Mouse (Mus musculus) cerebellum, postnatal 14 days (tissue): ENCODE measurements at regions not wholly inside any gene's neighbourhood (a gene's known extent, or its start where the extent isn't known, plus 50 kb on each side); places are given as distances from the start of the nearest gene placed in this dataset.

Source experiments
- DNase-seq, 2 experiments: peaks; one replicate each; pipeline ENCODE4 v3.0.0; 2021; ENCODE audit warnings: mixed read lengths in 2 of 2

- DNase-seq = no peak
These were observed 194.7 kb upstream of the Map3k1 start for GRCm38 (mm10) chr13:112003445-112003844.

- no peak for DNase-seq
These were observed 195.3 kb upstream of the Map3k1 start for GRCm38 (mm10) chr13:112004126-112004525.

GRCm38 (mm10) chr13:112005421-112005820 lies 196.6 kb upstream of the Map3k1 start:
- DNase-seq = no peak

- DNase-seq = no peak
These were observed 200.0 kb upstream of the Map3k1 start for GRCm38 (mm10) chr13:112008806-112009205.

- no peak for DNase-seq
These were observed 200.5 kb upstream of the Map3k1 start for GRCm38 (mm10) chr13:112009288-112009687.

- DNase-seq = no peak
These were observed 201.7 kb upstream of the Map3k1 start for GRCm38 (mm10) chr13:112010464-112010863.

GRCm38 (mm10) chr13:112012640-112013039 lies 203.8 kb upstream of the Map3k1 start:
- DNase-seq = no peak

- DNase-seq = peak; percentile 30 to 38
These were observed 206.3 kb upstream of the Map3k1 start for GRCm38 (mm10) chr13:112015083-112015482.

- DNase-seq = no peak
These were observed 207.5 kb upstream of the Map3k1 start for GRCm38 (mm10) chr13:112016280-112016679.

- peak in 1 of 2 experiments; percentile 1 for DNase-seq
These were observed 209.9 kb upstream of the Map3k1 start for GRCm38 (mm10) chr13:112018497-112019281.

GRCm38 (mm10) chr13:112019575-112019974 lies 210.8 kb upstream of the Map3k1 start:
- peak in 1 of 2 experiments; percentile 0 for DNase-seq

- peak in 1 of 2 experiments; percentile 26 for DNase-seq
These were observed 214.4 kb upstream of the Map3k1 start for GRCm38 (mm10) chr13:112023171-112023570.

- DNase-seq = peak in 1 of 2 experiments; percentile 0
These were observed 216.1 kb upstream of the Map3k1 start for GRCm38 (mm10) chr13:112024667-112025585.

- no peak for DNase-seq
These were observed 216.8 kb upstream of the Map3k1 start for GRCm38 (mm10) chr13:112025586-112025950.

- no peak for DNase-seq
These were observed 218.9 kb upstream of the Map3k1 start for GRCm38 (mm10) chr13:112027736-112028135.

- no peak for DNase-seq
These were observed 222.3 kb upstream of the Map3k1 start for GRCm38 (mm10) chr13:112031061-112031460.

GRCm38 (mm10) chr13:112031631-112032320 lies 223.0 kb upstream of the Map3k1 start:
- no peak for DNase-seq

- DNase-seq = no peak
These were observed 229.1 kb upstream of the Map3k1 start for GRCm38 (mm10) chr13:112037731-112038380.

- no peak for DNase-seq
These were observed 229.9 kb upstream of the Map3k1 start for GRCm38 (mm10) chr13:112038556-112039304.

- DNase-seq = no peak
These were observed 230.8 kb upstream of the Map3k1 start for GRCm38 (mm10) chr13:112039422-112040145.
